Mouse (Mus musculus) spleen, postnatal 14 days (tissue): ENCODE results near the gene Mtrf1.
"Not testable (repeated sequence)": the region's sequence is repeated elsewhere in the genome, so short reads cannot be mapped to it uniquely, and the experiment has no call there.

Experiments
- DNase-seq, 2 experiments: peaks; one replicate each; pipeline ENCODE4 v3.0.0; 2021 to 2022; ENCODE audit warnings: low spot score in 2 of 2

The Mtrf1 gene

GRCm38 (mm10) chr14:79397321-79398122 lies at the start of gene Mtrf1:
Gene Mtrf1, plus strand, starts transcription at chr14:79397772.
- peak; percentile 20 to 53 for DNase-seq

- DNase-seq, result no peak
Measured at GRCm38 (mm10) chr14:79358055-79358454, 39.5 kb upstream of the Mtrf1 start.

- DNase-seq, result no peak
Measured at GRCm38 (mm10) chr14:79377041-79377440, 20.5 kb upstream of the Mtrf1 start.

GRCm38 (mm10) chr14:79383120-79383519 lies 14.5 kb upstream of the Mtrf1 start:
- DNase-seq, result no peak

GRCm38 (mm10) chr14:79388304-79388703 lies 9.3 kb upstream of the Mtrf1 start:
- no peak for DNase-seq

- DNase-seq, result no peak
Measured at GRCm38 (mm10) chr14:79389438-79390264, 7.9 kb upstream of the Mtrf1 start.

- DNase-seq, result peak; percentile 91 to 94
Measured at GRCm38 (mm10) chr14:79390265-79390926, 7.2 kb upstream of the Mtrf1 start, which contains the start of gene Naa16. Gene Naa16, minus strand, starts transcription at chr14:79390778.

GRCm38 (mm10) chr14:79393289-79393688 lies 4.3 kb upstream of the Mtrf1 start:
- no peak for DNase-seq

GRCm38 (mm10) chr14:79394564-79394963 lies 3.0 kb upstream of the Mtrf1 start:
- peak in 1 of 2 experiments; percentile 44 for DNase-seq

- no peak for DNase-seq
Measured at GRCm38 (mm10) chr14:79407641-79408040, 10.1 kb downstream of the Mtrf1 start.

GRCm38 (mm10) chr14:79409278-79409830 lies 11.8 kb downstream of the Mtrf1 start:
- DNase-seq, result no peak

GRCm38 (mm10) chr14:79410662-79411061 lies 13.1 kb downstream of the Mtrf1 start:
- DNase-seq, result no peak

- DNase-seq, result no peak
Measured at GRCm38 (mm10) chr14:79413121-79413520, 15.5 kb downstream of the Mtrf1 start.

- DNase-seq, result no peak
Measured at GRCm38 (mm10) chr14:79420083-79420685, 22.6 kb downstream of the Mtrf1 start.

- DNase-seq, result peak; percentile 85 to 86
Measured at GRCm38 (mm10) chr14:79425979-79426729, 28.6 kb downstream of the Mtrf1 start, which contains the start of gene Kbtbd7. Gene Kbtbd7, plus strand, starts transcription at chr14:79426511.

- DNase-seq, result not testable (repeated sequence)
Measured at GRCm38 (mm10) chr14:79426730-79427365, 29.3 kb downstream of the Mtrf1 start.

GRCm38 (mm10) chr14:79434068-79434467 lies 36.5 kb downstream of the Mtrf1 start:
- DNase-seq, result no peak

GRCm38 (mm10) chr14:79440655-79441054 lies 43.1 kb downstream of the Mtrf1 start:
- no peak for DNase-seq

GRCm38 (mm10) chr14:79441441-79441840 lies 43.9 kb downstream of the Mtrf1 start:
- no peak for DNase-seq

- DNase-seq, result no peak
Measured at GRCm38 (mm10) chr14:79444601-79445000, 47.0 kb downstream of the Mtrf1 start.
